Mouse (Mus musculus): ENCODE data around the gene Galnt7. TPM values are rescaled to one million over a fixed set of nuclear protein-coding genes. Genes with fewer than 3 reads are reported as not detected.

Galnt7 gene
- polyA plus RNA-seq, 2 experiments, result 7.8 to 11.2 TPM

DNA sequence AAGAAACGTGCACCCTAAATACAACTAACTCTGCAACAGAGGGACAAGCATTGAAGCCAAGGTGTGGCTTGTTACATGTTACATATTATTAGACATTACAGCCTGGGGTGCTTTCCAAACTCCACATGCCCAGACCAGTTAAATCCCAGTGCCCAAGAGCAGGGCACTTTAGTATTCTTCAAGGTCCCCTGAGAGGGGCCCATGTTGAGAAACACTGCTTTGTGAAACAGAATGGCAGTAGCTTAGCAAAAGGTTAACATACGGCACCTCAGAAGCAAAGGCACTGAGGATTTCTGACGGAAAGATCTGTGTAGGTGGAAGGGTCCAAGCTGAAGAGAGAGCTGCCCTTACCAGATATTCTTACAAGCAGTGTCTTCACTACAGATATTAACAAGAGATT lies 67.0 kb downstream of the Galnt7 start:
- H3K4me3 ChIP-seq (replicated peaks; ENCODE audit: low read length), result no peak overlapping the region
- H3K9me3 ChIP-seq (ENCODE audit: control insufficient read depth, low read length), result no peaks in the 10 kb centered on the region
- DNase-seq (ENCODE audit: low spot score) (no peak), ATAC-seq (ENCODE audit: low FRiP score, low read depth) (no peak)
- H3K4me1 ChIP-seq (ENCODE audit: control insufficient read depth, insufficient read depth, low read length), result no peaks in the 10 kb centered on the region
- H3K9ac ChIP-seq (ENCODE audit: low read depth, low read length, severe bottlenecking), result no peak overlapping the region
- TF ChIP-seq POLR2A (IDR thresholded peaks at IDR 0.05; ENCODE audit: borderline replicate concordance, extremely low read depth, insufficient read depth, insufficient read length), result no peak
- WGBS, result 66% methylated on average over 3 of the region's 3 CpGs
- H3K27me3 ChIP-seq (ENCODE audit: control insufficient read depth, insufficient read depth, low read length), result no peaks in the 10 kb centered on the region
- no peak overlapping the region for H3K4me2 ChIP-seq (replicated peaks; ENCODE audit: low read depth, low read length, severe bottlenecking)
- no peak overlapping the region for H3K27ac ChIP-seq (replicated peaks; ENCODE audit: low read depth, low read length)
- H3K36me3 ChIP-seq (ENCODE audit: control insufficient read depth, insufficient read depth, low read length), result 0 out of 2 replicates have a peak, but pooled peaks cover 5% of the 10 kb centered on the region

DNA sequence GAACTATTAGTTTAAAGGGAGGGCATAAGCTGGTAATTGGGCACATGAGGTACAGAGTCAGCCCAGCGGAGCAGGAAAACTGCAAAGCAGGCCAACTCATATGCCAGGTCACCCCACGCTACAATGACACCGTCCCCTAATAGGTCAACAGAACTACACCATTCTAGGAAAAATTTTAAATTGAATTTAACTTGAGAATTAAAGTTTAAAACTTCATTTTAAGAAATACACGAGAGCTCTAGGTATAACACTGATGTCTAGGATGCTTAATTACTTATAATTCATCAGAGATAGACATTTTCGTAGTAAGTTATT lies 67.7 kb downstream of the Galnt7 start:
- ATAC-seq (ENCODE audit: low FRiP score, low read depth) (no peak), DNase-seq (ENCODE audit: low spot score) (no peak)
- Histone ChIP-seq H3K27ac (replicated peaks; ENCODE audit: low read depth, low read length) (no peak overlapping the region), H3K36me3 (ENCODE audit: control insufficient read depth, insufficient read depth, low read length) (0 out of 2 replicates have a peak, but pooled peaks cover 5% of the 10 kb centered on the region), H3K4me1 (ENCODE audit: control insufficient read depth, insufficient read depth, low read length) (no peaks in the 10 kb centered on the region), H3K4me3 (replicated peaks; ENCODE audit: low read length) (no peak overlapping the region), H3K9ac (ENCODE audit: low read depth, low read length, severe bottlenecking) (no peak overlapping the region), H3K9me3 (ENCODE audit: control insufficient read depth, low read length) (no peaks in the 10 kb centered on the region), H3K27me3 (ENCODE audit: control insufficient read depth, insufficient read depth, low read length) (no peaks in the 10 kb centered on the region), H3K4me2 (replicated peaks; ENCODE audit: low read depth, low read length, severe bottlenecking) (no peak overlapping the region)
- no peak for TF ChIP-seq POLR2A (IDR thresholded peaks at IDR 0.05; ENCODE audit: borderline replicate concordance, extremely low read depth, insufficient read depth, insufficient read length)
- WGBS, result 77% methylated on average over 5 of the region's 5 CpGs

DNA sequence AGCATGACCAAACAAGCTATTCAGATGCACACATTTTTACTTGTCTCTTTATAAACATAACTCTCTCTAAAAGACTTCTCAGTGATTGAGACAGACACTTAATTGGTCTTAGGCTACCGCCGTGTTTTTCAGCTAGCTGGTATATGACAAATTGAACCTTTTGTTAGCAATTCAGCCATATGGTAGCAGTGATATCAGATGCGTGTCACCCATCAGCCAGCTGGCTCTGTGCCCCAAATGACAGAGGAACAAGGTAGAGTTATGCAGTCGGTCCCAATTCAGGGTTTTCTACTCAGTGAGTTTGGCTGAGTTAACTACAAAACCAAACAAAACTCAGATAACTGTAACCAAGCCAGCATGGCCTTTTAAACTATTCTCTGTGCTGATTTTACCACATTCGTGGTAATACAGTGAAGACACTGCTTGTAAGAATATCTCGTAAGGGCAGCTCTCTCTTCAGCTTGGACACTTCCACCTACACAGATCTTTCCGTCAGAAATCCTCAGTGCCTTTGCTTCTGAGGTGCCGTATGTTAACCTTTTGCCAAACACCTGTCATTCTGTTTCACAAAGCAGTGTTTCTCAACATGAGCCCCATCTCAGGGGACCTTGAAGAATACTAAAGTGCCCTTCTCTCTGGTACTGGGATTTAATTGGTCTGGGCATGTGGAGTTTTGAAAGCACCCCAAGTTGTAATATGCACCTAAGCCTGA lies 68.3 kb downstream of the Galnt7 start:
- ATAC-seq (ENCODE audit: low FRiP score, low read depth) (no peak), DNase-seq (ENCODE audit: low spot score) (no peak)
- Histone ChIP-seq H3K27ac (replicated peaks; ENCODE audit: low read depth, low read length) (no peak overlapping the region), H3K4me3 (replicated peaks; ENCODE audit: low read length) (no peak overlapping the region), H3K27me3 (ENCODE audit: control insufficient read depth, insufficient read depth, low read length) (no peaks in the 10 kb centered on the region), H3K9ac (ENCODE audit: low read depth, low read length, severe bottlenecking) (no peak overlapping the region), H3K36me3 (ENCODE audit: control insufficient read depth, insufficient read depth, low read length) (0 out of 2 replicates have a peak, but pooled peaks cover 5% of the 10 kb centered on the region), H3K9me3 (ENCODE audit: control insufficient read depth, low read length) (no peaks in the 10 kb centered on the region), H3K4me1 (ENCODE audit: control insufficient read depth, insufficient read depth, low read length) (no peaks in the 10 kb centered on the region), H3K4me2 (replicated peaks; ENCODE audit: low read depth, low read length, severe bottlenecking) (no peak overlapping the region)
- TF ChIP-seq POLR2A (IDR thresholded peaks at IDR 0.05; ENCODE audit: borderline replicate concordance, extremely low read depth, insufficient read depth, insufficient read length), result no peak
- WGBS, result 78% methylated on average over 8 of the region's 8 CpGs

DNA sequence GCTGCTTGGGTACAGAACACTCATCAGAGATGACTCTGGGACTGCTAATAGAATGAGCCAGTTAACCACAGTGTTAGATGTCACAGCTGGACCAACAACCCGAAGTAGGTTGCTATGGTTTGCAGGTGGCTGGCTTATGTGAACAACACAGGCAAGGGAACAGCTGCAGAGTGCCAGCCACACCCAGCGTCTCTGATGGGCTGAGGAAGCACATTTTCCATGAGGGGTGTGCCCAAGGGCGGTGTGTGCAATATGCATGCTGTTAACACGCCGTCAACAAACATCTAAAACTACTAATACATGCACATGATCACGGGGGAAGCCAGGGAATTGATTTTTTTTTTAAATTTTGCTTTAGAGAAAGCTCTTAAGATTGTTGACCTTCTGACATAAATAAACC lies 73.0 kb downstream of the Galnt7 start:
- 63% methylated on average over 6 of the region's 6 CpGs for WGBS
- no peak overlapping the region for H3K9ac ChIP-seq (ENCODE audit: low read depth, low read length, severe bottlenecking)
- H3K4me3 ChIP-seq (replicated peaks; ENCODE audit: low read length), result no peak overlapping the region
- H3K36me3 ChIP-seq (ENCODE audit: control insufficient read depth, insufficient read depth, low read length), result 0 out of 2 replicates have a peak, but pooled peaks cover 5% of the 10 kb centered on the region
- no peaks in the 10 kb centered on the region for H3K4me1 ChIP-seq (ENCODE audit: control insufficient read depth, insufficient read depth, low read length)
- no peak overlapping the region for H3K4me2 ChIP-seq (replicated peaks; ENCODE audit: low read depth, low read length, severe bottlenecking)
- no peaks in the 10 kb centered on the region for H3K27me3 ChIP-seq (ENCODE audit: control insufficient read depth, insufficient read depth, low read length)
- no peak for TF ChIP-seq POLR2A (IDR thresholded peaks at IDR 0.05; ENCODE audit: borderline replicate concordance, extremely low read depth, insufficient read depth, insufficient read length)
- no peak overlapping the region for H3K27ac ChIP-seq (replicated peaks; ENCODE audit: low read depth, low read length)
- no peaks in the 10 kb centered on the region for H3K9me3 ChIP-seq (ENCODE audit: control insufficient read depth, low read length)
- peak; percentile 36 for DNase-seq (ENCODE audit: low spot score)
- ATAC-seq (ENCODE audit: low FRiP score, low read depth), result no peak

DNA sequence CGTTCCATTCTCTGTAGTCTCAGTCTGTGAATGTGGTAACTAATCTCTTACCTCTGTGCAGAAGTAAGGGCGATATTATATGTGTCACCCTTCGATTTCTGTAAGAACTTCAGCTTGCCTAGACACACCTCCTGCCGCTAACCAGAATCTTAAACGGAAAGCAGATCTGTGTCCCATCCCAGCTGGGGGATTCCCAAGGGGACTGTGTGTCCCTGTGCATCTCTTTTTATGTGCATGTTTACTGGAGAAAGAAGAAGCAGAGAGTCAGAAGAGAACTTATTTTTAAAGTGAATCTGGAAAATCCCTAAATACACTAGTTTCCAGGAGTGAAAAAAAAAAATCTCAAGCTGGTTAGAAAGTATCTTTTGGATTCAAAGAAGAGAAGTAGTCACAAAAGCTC lies 75.5 kb downstream of the Galnt7 start:
- DNase-seq (ENCODE audit: low spot score) (no peak), ATAC-seq (ENCODE audit: low FRiP score, low read depth) (no peak)
- Histone ChIP-seq H3K9me3 (ENCODE audit: control insufficient read depth, low read length) (no peaks in the 10 kb centered on the region), H3K27ac (replicated peaks; ENCODE audit: low read depth, low read length) (no peak overlapping the region), H3K4me3 (replicated peaks; ENCODE audit: low read length) (no peak overlapping the region), H3K4me1 (ENCODE audit: control insufficient read depth, insufficient read depth, low read length) (no peaks in the 10 kb centered on the region), H3K36me3 (ENCODE audit: control insufficient read depth, insufficient read depth, low read length) (no peaks in the 10 kb centered on the region), H3K27me3 (ENCODE audit: control insufficient read depth, insufficient read depth, low read length) (no peaks in the 10 kb centered on the region), H3K9ac (ENCODE audit: low read depth, low read length, severe bottlenecking) (no peak overlapping the region), H3K4me2 (replicated peaks; ENCODE audit: low read depth, low read length, severe bottlenecking) (no peak overlapping the region)
- 80% methylated on average over 5 of the region's 5 CpGs for WGBS
- TF ChIP-seq POLR2A (IDR thresholded peaks at IDR 0.05; ENCODE audit: borderline replicate concordance, extremely low read depth, insufficient read depth, insufficient read length), result no peak

All from limb, embryonic 14.5 days (tissue).